Mouse (Mus musculus): ENCODE data around the gene Pfpl.
A peak's percentile ranks its signal among the peaks of the same experiment; 100 is the strongest.

The Pfpl gene

DNA sequence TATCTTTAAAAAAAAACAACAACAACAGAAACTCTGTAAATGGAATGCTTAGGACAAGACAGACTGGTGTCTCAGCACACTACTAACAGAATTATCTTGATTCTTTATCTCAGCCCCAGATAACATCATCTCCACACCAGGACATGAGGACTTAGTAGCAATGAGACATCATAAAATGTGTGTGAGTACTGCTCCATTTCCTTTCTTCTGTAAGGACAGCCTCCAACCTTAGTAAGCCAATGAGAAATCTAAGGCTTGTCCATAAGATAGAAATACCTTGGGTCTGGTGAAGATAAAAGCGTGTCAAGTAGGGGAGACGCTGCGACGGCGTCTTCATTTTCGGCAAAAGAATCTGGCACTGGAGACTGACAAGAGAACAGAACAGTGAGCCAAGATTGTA, at the start of gene Pfpl:
Pfpl (plus strand) TSS at position 301 of the 400 bp plus-strand sequence.
- DNase-seq (ENCODE audit: low read depth): no peak

- no peak for DNase-seq (ENCODE audit: low read depth)
Observed at GRCm38 (mm10) chr19:12386979-12387378, 40.7 kb upstream of the Pfpl start, which contains the start of gene Olfr1440. TSS of gene Olfr1440 (plus strand) at chr19:12387279.

- no peak for DNase-seq (ENCODE audit: low read depth)
Observed at GRCm38 (mm10) chr19:12413737-12414136, 14.0 kb upstream of the Pfpl start.

- no peak for DNase-seq (ENCODE audit: low read depth)
Observed at GRCm38 (mm10) chr19:12417361-12417760, 10.3 kb upstream of the Pfpl start, which contains the start of gene Olfr1441. TSS of gene Olfr1441 (plus strand) at chr19:12417433.

DNA sequence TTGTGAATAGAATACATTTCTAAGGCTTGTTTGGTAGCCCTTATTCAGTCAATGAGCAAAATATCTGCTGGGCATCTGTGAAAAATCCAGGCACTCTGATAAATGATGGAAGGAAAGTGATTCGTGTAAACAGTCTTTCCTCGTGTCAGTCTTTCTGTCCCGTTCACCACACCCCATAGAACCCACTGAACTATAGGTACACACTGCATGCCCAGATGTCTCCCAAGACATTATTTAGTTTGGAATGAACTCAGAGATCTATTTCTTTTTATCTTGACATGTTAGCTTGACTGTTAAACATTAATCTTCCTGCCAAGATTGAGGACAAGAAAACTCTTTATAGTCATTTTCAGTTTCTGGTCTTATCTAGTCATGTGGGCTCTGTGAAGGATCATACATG, 9.4 kb upstream of the Pfpl start:
- DNase-seq (ENCODE audit: low read depth): no peak

DNA sequence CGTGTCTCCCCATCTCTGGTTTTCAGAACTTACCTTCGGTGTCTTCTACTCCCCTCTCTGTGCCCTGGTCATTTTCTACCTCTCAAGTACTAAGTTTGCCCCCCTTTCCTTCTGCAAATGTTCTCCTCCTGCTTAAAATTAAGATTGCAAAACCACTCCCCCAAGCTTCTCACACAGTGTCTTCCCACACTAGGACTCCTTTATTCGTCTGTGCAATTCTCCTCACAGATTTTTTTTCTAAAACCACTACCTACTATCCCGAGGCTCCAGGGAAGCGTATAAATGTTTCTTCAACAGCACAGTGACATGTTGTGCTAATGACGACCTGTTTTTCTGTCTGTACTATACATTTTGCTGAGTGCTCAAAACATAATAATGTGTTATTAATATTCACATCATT, 7.2 kb upstream of the Pfpl start:
- no peak for DNase-seq (ENCODE audit: low read depth)

DNA sequence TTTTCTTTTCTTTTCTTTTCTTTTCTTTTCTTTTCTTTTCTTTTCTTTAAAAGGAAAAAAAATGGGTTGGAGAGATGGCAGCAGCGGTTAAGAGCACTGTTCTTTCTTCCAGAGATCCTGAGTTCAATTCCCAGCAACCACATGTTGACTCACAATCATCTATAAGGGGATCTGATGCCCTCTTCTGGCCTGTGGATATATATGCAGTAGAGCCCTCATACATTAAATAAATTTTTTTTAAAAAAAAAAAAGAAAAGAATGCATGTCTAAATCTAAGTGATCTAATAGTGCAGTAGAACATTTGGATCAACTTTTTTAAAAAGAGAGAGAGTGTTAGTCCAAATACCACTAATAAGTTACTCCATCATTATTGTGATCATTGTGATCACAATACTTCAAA, 6.0 kb upstream of the Pfpl start:
- DNase-seq (ENCODE audit: low read depth): no peak

DNA sequence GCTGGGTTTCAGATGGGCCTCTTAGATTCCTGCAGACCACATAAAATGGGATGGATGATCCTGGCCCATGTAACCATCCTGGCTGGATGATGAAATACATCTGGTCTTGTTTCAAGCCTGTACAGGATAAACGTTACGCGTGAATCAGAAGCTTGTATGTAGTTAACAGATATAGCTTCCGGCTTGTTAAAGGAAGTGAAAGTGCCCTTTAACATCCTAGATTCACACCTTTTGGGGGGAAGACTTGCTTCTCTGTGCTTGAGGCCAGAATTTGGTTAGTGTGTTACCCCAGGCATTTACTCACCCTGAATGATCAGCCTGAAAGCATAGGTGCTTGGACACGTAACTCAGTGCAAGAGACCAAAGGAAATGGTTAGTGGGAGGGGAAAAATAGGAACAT, 604 bp upstream of the Pfpl start:
- DNase-seq (ENCODE audit: low read depth): no peak

DNA sequence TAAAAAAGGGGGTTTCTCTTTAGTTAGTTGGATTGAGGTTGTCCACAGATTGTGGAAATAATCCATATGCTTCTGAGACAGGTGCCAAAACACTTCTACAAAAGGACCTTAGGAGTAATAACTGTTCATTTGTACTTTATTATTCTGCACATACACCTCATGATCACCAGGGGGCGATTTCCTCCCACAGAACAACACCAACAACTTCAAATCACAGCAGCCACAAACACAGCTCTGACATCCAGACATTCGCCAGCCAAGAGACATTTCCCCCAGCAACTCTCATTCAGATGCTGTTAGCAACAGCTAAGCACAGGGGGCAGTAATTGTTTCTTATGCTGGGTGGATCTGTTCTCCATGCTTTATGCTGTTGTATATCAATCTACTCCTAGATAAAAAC, 5.3 kb downstream of the Pfpl start:
- no peak for DNase-seq (ENCODE audit: low read depth)

DNA sequence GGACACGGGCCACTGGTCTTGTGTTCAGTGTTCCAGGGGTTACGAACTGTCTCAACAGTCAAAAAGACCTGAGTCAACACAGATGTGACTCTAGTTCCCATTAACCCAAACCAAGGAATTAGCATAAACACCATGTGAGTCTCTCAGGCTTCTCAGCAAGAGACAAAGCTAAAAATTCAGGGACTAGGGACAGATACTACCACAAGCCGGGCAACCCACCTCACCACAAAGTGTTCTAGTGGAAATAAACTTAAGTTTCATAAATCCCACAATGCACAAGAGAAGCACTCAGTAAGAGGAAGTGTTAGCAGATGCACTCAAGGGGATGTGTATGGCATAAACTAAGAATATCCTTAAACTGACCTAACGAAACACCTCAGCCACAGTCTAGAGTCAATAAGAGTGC, 7.3 kb downstream of the Pfpl start:
- DNase-seq (ENCODE audit: low read depth): peak; percentile 39

DNA sequence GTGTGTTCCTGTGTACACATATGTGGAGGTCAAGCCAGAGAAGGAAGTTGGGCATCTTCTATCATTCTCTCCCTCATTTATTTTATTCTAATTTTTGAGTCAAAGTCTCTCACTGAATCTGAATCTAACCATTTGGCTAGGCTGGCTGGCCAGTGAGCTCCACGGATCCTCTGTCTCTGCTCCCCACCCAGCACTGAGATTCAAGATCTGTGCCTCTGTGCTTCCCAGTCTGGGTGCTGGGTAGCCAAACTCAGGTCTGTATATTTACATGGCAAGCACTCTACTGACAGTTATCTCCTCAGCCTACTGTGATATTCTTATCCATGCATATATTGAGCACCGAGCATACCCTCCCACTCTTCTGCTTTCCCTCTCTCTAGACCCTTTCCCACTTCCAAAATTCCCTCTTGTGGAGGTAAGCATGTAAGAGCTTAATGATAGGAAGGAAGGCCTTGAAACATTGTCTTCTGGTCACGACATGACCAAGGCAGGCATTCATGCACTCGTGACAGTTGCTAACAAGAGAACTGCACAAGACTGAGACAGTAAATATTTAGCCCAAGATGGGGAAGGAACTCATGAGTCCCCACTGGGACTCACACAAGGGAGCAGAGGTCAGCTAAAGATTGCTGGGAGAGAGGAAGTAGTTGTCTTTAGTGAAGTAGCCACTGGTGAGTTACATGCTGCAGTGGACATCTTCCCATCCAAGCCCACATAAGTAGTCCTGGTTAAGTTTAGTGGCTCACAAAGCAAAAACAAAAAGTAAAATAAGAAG, 8.2 kb downstream of the Pfpl start:
- DNase-seq (ENCODE audit: low read depth): no peak

- no peak for DNase-seq (ENCODE audit: low read depth)
Observed at GRCm38 (mm10) chr19:12439581-12439980, 11.9 kb downstream of the Pfpl start.

GRCm38 (mm10) chr19:12440103-12440725, 12.5 kb downstream of the Pfpl start:
- no peak for DNase-seq (ENCODE audit: low read depth)

DNA sequence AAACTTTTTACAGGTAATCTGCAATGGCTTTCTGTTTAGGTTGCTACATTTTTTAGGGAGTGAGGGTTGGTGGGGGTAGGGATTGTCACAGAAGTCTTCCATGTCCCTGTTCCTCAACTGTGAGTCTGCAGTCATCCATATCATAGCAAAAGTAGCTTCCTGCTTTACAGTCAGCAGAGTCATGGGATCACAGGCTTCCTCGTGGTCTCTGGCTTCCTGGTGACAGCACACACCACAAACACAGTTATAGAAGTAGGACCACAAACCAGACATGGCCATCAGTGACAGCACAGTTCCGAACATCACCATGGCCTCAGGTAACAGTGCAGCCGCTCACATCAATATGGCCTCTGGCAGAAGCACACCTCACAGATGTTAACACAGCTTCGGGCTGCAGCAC, 14.9 kb downstream of the Pfpl start:
- DNase-seq (ENCODE audit: low read depth): no peak

DNA sequence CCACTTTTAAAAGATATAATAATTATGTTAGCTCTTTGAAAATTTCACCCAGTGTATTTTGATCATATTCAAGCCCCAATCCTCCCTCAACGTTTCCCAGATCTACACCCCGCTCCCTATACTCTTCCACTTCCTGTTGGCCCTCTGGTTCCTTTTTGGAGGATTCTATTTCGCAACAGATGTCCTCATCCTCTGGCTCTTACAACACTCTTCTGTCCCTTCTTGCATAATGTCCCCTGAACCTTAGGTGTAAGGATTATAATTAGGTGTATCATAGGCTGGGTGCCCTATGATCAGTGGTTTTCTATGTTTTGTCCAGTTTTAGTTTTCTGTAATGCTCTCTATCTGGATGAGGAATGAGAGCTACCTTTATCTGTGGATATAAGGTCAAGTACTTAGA, 17.3 kb downstream of the Pfpl start:
- no peak for DNase-seq (ENCODE audit: low read depth)

DNA sequence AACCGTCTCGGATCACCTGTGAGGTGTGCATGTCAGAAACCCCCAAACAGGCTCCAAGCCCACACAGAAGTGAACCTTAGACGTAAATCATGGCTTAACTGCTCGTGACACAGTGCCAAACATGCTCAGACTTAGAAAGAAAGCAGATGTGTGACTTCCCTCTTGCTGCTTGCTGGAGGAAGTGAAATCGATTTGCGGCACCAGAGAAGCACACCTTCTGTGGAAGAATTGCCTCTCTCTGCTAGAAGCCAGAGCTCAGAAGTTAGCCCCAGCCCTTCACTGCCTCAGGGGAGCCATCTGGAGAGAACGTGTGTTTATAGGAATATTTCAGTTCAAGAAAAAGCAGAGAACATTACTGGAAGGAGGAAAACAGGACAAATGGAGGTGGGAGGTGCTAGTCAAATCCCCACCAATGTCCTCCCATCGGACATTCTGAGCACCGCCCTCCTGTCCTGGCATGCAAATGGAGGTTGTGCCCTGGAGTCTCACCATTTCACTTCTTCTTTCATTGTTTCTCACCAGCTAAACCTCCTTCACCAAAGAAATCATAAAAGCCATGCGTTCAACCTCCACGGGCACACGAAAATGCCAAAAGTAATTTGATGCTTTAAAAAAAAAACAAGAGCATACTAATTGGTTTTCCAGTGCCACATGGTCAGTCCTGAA, 29.8 kb downstream of the Pfpl start:
- DNase-seq (ENCODE audit: low read depth): no peak

GRCm38 (mm10) chr19:12459516-12459915, 31.8 kb downstream of the Pfpl start:
- no peak for DNase-seq (ENCODE audit: low read depth)

DNA sequence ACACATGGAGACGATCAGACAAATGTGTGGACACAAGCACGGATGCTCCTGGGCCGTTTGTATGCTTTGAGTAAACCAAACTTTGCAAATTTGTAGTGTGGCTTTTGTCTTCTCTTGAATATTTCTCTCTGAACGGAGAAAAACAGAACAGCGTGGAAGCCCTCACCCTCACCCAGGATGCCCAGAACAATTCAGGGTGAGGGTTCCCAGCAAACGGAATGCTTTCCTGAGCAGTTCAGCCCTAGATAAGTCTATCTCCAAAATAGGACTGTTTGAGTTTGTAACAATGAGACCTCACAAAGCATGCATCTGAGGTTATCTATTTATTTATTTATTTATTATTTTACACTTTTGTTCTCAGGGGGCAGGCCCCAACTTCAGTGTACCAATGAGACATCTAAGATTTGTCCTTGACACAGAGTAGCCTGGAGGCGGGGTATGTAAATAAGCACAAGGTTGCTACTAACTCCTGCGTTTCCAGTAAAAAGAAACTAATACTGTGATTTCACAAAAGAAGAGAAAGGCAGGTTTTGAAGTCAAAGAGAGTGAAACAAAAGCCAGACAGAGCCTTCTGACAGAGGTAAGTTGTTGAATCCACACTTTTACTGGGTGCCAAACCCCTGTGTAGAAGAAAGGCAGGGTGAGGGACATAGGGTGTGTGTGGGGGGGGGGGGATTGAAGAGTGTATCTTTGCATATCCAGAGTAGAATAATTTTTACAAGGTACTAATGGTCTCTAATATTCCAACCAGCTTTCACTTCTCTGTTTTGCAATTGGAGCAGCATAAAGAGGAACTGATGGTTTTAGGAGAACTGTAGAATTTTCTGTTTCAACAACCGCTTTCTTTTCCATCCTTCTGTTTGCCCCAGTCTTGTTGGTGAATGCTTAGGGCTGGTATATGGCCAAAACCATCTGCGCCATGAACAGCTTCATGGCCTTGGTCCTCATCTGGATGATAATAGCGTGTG, 32.9 kb downstream of the Pfpl start, which contains the start of gene Mpeg1:
Mpeg1 (plus strand) TSS at position 498 of the 968 bp plus-strand sequence.
- DNase-seq (ENCODE audit: low read depth): no peak

DNA sequence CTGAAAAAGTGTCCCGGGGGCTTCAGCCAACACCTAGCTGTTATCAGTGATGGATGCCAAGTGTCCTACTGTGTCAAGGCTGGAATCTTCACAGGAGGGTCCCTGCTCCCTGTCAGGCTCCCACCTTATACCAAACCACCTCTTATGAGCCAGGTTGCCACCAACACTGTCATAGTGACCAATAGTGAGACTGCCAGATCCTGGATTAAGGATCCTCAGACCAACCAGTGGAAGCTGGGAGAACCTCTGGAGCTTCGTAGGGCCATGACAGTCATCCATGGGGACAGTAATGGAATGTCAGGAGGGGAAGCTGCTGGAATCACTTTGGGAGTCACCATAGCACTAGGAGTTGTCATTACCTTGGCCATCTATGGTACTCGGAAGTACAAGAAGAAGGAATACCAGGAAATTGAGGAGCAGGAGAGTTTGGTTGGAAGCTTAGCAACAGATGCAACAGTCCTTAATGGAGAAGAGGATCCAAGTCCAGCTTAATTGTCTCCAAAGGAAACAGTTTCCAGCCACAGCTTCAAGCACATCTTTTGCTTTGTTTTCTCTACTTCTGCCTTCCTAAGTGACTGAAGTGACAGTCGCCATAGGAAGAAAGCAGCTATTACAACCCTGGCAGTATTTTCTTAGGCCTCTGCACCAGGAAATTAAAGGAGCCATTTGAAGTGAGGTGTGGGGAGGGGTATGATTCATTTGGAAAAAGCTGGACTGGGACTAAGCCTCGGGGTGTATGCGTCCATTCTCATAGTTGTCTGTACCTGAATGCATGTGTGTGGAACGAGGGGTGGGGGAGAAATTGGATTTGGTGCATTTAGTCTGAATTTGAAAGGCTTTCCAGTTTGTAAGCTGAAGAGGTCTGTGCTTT, 35.4 kb downstream of the Pfpl start:
- no peak for DNase-seq (ENCODE audit: low read depth)

DNA sequence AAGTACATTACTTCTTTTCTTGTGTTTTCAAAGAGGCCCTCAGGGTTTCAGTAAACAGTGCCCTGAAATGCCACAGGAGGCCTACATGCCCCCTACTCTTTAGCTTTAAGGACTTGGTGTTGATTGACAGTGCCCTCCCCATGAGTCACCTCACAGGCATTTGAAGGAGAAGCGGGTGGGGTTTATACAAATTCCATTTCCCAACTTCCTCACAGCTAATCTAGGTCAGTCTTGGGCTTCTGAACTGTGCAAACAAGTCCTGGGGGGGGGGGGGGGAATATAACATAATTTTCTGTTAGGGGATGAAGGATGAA, 36.0 kb downstream of the Pfpl start:
- DNase-seq (ENCODE audit: low read depth): no peak

- DNase-seq (ENCODE audit: low read depth): no peak
Observed at GRCm38 (mm10) chr19:12464127-12464526, 36.4 kb downstream of the Pfpl start.

Measured in c-Kit-positive CD71-negative TER-119-negative erythroid progenitor cells, embryonic 14.5 days (primary cell).